Mouse (Mus musculus) neural tube, embryonic 14.5 days (tissue): ENCODE results near the gene Sys1. TPM values are rescaled to one million over a fixed set of nuclear protein-coding genes. Genes with fewer than 3 reads are reported as not detected.

Experiments used
- ATAC-seq: fragments of 200-750 bp; cut with Nextera tagmentation; 2 replicates; pipeline ENCODE4 v1.8.0; 2017; ENCODE audit warnings: low read depth, mild to moderate bottlenecking, moderate TSS enrichment, moderate library complexity
- H3K27ac ChIP-seq: fragments of 300-500 bp; sonication (generic); 2 replicates; pipeline ENCODE4 v1.5.1; 2014; ENCODE audit warnings: low read depth, mild to moderate bottlenecking, control low read depth, low read length, moderate library complexity, mixed read lengths
- H3K27me3 ChIP-seq: fragments of 300-500 bp; sonication (generic); 2 replicates; pipeline ENCODE4 v1.6.1; 2014; ENCODE audit warnings: low read length; ENCODE audit not compliant: control insufficient read depth, insufficient read depth
- H3K36me3 ChIP-seq: fragments of 300-500 bp; sonication (generic); 2 replicates; pipeline ENCODE4 v1.6.1; 2014; ENCODE audit warnings: low read length, mixed read lengths; ENCODE audit not compliant: control insufficient read depth, insufficient read depth
- H3K4me1 ChIP-seq: fragments of 300-500 bp; sonication (generic); 2 replicates; pipeline ENCODE4 v1.6.1; 2014; ENCODE audit warnings: low read length; ENCODE audit not compliant: control insufficient read depth, insufficient read depth
- H3K4me2 ChIP-seq: fragments of 300-500 bp; sonication (generic); 2 replicates; pipeline ENCODE4 v1.6.1; 2014; ENCODE audit warnings: mild to moderate bottlenecking, low read depth, low read length, control low read depth
- H3K4me3 ChIP-seq: fragments of 300-500 bp; sonication (generic); 2 replicates; pipeline ENCODE4 v1.5.1; 2014; ENCODE audit warnings: low read depth, low read length, control low read depth, mixed read lengths
- H3K9ac ChIP-seq: fragments of 300-500 bp; sonication (generic); replicated peaks from 2 replicates; pipeline ENCODE4 v1.6.1; 2014; ENCODE audit warnings: low read depth, mild to moderate bottlenecking, control low read depth, low read length, mixed read lengths
- H3K9me3 ChIP-seq: fragments of 300-500 bp; sonication (generic); 2 replicates; pipeline ENCODE4 v1.6.1; 2016; ENCODE audit warnings: low read length; ENCODE audit not compliant: control insufficient read depth
- WGBS: fragments of 180-500 bp; shearing (Covaris S2); extraction: QIAGEN DNeasy Blood & Tissue Kit; methylation state at CpG from one replicate; pipeline ENCODE4 v1.1.7; 2014; 5-methylcytosine and 5-hydroxymethylcytosine counted together
- polyA plus RNA-seq: library from polyadenylated mRNA; unstranded; fragments of >200 nt; fragmentation: Nextera tagmentation; extraction: Ambion mirVana; gene quantifications from 2 replicates; pipeline ENCODE4 v1.2.1, GENCODE M21; 2014

The Sys1 gene
- polyA plus RNA-seq, 1 experiment from 2014 or later: 96.3 TPM

DNA sequence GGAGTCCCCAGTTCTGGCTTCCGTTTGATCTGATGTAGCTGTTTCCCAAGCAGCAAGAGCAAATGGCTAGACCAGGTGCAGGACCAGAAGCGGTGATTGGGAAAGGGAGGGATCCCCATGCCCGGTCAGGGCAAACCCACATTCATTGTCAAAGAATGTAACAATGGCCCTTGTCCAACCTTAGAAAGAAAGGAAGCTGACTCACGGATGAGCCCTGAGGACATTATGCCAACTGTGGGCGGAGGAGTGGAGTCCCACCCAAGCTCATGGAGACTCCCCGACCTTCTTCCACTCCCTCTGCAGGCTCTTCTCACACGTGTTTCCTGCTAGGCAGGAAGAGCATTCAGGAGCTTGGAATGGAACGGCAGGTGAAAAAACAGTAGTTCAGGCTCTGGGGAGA is 56.6 kb downstream of the Sys1 start:
- Histone ChIP-seq H3K4me2 (no peak overlapping the region), H3K4me3 (no peak overlapping the region), H3K27ac (no peak overlapping the region), H3K36me3 (no peaks in the 10 kb centered on the region), H3K27me3 (no peaks in the 10 kb centered on the region), H3K9ac (no peak overlapping the region), H3K9me3 (no peaks in the 10 kb centered on the region), H3K4me1 (no peaks in the 10 kb centered on the region)
- no peak for ATAC-seq
- 74% methylated on average over 8 of the region's 8 CpGs for WGBS

DNA sequence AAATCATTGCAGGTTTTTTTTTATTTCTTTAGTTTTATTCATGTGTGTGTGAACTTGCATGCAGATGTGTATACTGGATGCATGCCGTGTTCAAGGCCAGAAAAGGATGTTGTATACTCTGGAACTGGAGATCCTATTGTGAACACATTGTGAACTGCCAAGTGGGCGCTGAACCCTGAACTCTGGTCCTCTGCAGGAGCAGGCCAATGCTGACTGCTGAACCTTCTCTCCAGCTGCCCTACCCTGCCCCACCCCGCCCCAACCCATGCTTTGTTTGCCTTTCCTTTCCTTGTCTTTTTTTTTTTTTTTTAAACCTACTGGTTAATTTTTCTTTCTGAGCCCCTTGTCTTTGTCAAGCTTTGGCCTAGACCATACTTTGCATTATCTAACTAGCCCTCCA is 58.2 kb downstream of the Sys1 start:
- Histone ChIP-seq H3K27ac (no peak overlapping the region), H3K4me1 (no peaks in the 10 kb centered on the region), H3K36me3 (no peaks in the 10 kb centered on the region), H3K4me2 (no peak overlapping the region), H3K4me3 (no peak overlapping the region), H3K9me3 (no peaks in the 10 kb centered on the region), H3K27me3 (no peaks in the 10 kb centered on the region), H3K9ac (no peak overlapping the region)
- WGBS: 79% methylated on average over 3 of the region's 3 CpGs
- no peak for ATAC-seq

GRCm38 (mm10) chr2:164515897-164516296 is 59.1 kb downstream of the Sys1 start:
- H3K27ac ChIP-seq: no peak overlapping the region
- H3K9ac ChIP-seq: no peak overlapping the region
- H3K9me3 ChIP-seq: no peaks in the 10 kb centered on the region
- H3K4me3 ChIP-seq: no peak overlapping the region
- 69% methylated on average over 9 of the region's 9 CpGs for WGBS
- no peaks in the 10 kb centered on the region for H3K27me3 ChIP-seq
- no peak for ATAC-seq
- H3K4me1 ChIP-seq: no peaks in the 10 kb centered on the region
- H3K36me3 ChIP-seq: no peaks in the 10 kb centered on the region
- no peak overlapping the region for H3K4me2 ChIP-seq

DNA sequence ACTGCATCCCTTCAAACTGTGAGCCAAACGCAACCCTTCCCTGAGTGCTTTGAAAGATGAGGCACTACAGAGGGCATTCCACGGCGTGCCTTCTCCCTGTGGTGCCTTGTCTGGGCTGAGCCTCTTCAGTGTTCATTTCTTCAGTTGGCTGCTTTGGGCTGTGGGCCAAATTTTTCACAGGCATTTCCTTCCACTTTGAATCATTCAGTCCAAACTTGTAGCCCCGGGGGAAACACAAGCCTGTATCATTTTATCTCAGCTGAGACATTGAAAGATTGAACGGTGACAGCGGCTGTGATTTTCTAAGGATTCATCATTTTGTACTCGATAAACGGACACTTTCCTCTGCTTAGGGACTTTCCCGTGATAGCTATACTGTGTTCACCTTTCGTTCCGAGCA is 59.8 kb downstream of the Sys1 start:
- 88% methylated on average over 11 of the region's 11 CpGs for WGBS
- H3K9me3 ChIP-seq: no peaks in the 10 kb centered on the region
- no peak for ATAC-seq
- no peaks in the 10 kb centered on the region for H3K4me1 ChIP-seq
- no peak overlapping the region for H3K27ac ChIP-seq
- no peaks in the 10 kb centered on the region for H3K36me3 ChIP-seq
- H3K4me2 ChIP-seq: no peak overlapping the region
- no peak overlapping the region for H3K9ac ChIP-seq
- H3K4me3 ChIP-seq: no peak overlapping the region
- H3K27me3 ChIP-seq: no peaks in the 10 kb centered on the region

- Histone ChIP-seq H3K9ac (no peak overlapping the region), H3K27ac (no peak overlapping the region)
- ATAC-seq: no peak
Measured at GRCm38 (mm10) chr2:164517485-164518221, 60.9 kb downstream of the Sys1 start.

GRCm38 (mm10) chr2:164518266-164519170 is 61.8 kb downstream of the Sys1 start:
- no peak overlapping the region for H3K4me3 ChIP-seq
- 58% methylated on average over 11 of the region's 11 CpGs for WGBS
- H3K36me3 ChIP-seq: no peaks in the 10 kb centered on the region
- H3K9ac ChIP-seq: no peak overlapping the region
- H3K4me1 ChIP-seq: no peaks in the 10 kb centered on the region
- no peak overlapping the region for H3K27ac ChIP-seq
- H3K27me3 ChIP-seq: no peaks in the 10 kb centered on the region
- no peaks in the 10 kb centered on the region for H3K9me3 ChIP-seq
- ATAC-seq: no peak
- no peak overlapping the region for H3K4me2 ChIP-seq

More at GRCm38 (mm10) chr2:164517485-164518221, 60.9 kb downstream of the Sys1 start:
- Histone ChIP-seq H3K36me3 (no peaks in the 10 kb centered on the region), H3K4me1 (no peaks in the 10 kb centered on the region), H3K4me3 (no peak overlapping the region), H3K4me2 (no peak overlapping the region), H3K27me3 (no peaks in the 10 kb centered on the region), H3K9me3 (no peaks in the 10 kb centered on the region)
- 43% methylated on average over 8 of the region's 10 CpGs for WGBS

DNA sequence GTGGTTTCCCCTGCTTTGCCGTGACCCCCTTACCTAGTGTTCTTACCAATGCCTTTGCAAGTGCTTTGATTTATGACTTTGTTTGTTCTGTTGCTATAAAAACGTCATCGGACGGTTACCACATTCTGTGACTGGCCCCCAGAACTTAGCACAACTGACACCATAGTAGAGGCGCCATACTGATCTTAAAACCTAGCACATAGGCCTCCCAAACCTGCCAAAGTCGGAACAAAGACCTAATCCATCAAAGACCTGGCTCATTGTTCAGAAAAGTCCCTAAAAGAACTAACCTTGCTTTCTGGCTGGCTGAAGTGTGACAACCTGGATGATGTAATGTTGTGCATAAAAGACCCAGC is 62.4 kb downstream of the Sys1 start:
- Histone ChIP-seq H3K4me1 (no peaks in the 10 kb centered on the region), H3K4me3 (no peak overlapping the region), H3K4me2 (no peak overlapping the region), H3K27me3 (no peaks in the 10 kb centered on the region), H3K27ac (no peak overlapping the region), H3K36me3 (no peaks in the 10 kb centered on the region), H3K9ac (no peak overlapping the region), H3K9me3 (no peaks in the 10 kb centered on the region)
- WGBS: 48% methylated on average over 6 of the region's 6 CpGs
- ATAC-seq: no peak

- ATAC-seq: no peak
- no peak overlapping the region for H3K4me2 ChIP-seq
- no peak overlapping the region for H3K9ac ChIP-seq
- H3K27me3 ChIP-seq: no peaks in the 10 kb centered on the region
- H3K36me3 ChIP-seq: no peaks in the 10 kb centered on the region
- H3K27ac ChIP-seq: no peak overlapping the region
- no peaks in the 10 kb centered on the region for H3K9me3 ChIP-seq
- H3K4me3 ChIP-seq: no peak overlapping the region
- no peaks in the 10 kb centered on the region for H3K4me1 ChIP-seq
- 11% methylated on average over 3 of the region's 3 CpGs for WGBS
Measured at GRCm38 (mm10) chr2:164520782-164521181, 64.0 kb downstream of the Sys1 start.

DNA sequence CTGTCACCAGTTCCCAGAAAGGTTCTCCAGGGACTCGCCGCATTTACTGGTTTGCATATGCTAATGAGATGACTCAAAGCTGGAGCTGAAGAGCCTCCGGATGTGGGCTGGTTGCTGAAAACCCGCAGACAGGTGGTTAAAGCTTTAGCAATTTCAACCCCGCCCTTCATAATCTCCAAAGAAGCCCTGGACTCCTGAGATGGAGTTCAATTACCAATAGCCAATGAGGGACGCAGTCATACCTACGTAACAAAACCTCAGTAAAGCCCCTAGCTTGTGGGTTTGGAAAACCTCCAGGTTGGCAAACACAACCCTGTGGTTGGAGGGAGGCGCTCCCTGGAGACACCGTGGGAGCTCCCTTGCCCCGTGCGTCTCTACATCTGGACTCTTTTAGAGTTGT is 65.1 kb downstream of the Sys1 start:
- Histone ChIP-seq H3K4me3 (no peak overlapping the region), H3K4me2 (no peak overlapping the region)
- 18% methylated on average over 11 of the region's 11 CpGs for WGBS

More for the DNA sequence above, 65.1 kb downstream of the Sys1 start:
- no peaks in the 10 kb centered on the region for H3K36me3 ChIP-seq
- no peaks in the 10 kb centered on the region for H3K4me1 ChIP-seq
- no peaks in the 10 kb centered on the region for H3K27me3 ChIP-seq
- H3K27ac ChIP-seq: no peak overlapping the region
- no peaks in the 10 kb centered on the region for H3K9me3 ChIP-seq
- no peak overlapping the region for H3K9ac ChIP-seq
- no peak for ATAC-seq
